Mouse (Mus musculus) limb, embryonic 11.5 days (tissue): ENCODE measurements around the gene Foxk2. TPM values are rescaled to one million over a fixed set of nuclear protein-coding genes. Genes with fewer than 3 reads are reported as not detected.
A peak's percentile ranks its signal among the peaks of the same experiment; 100 is the strongest.

Experiments used
- ATAC-seq: fragments of 200-750 bp; cut with Nextera tagmentation; 2 replicates; pipeline ENCODE4 v1.8.0; 2017; ENCODE audit warnings: low read depth; ENCODE audit not compliant: insufficient number of reproducible peaks, low FRiP score, low TSS enrichment
- DNase-seq: peaks from one replicate; pipeline ENCODE4 v3.0.0-alpha.2; 2015; ENCODE audit warnings: low spot score
- H3K27ac ChIP-seq: fragments of 300-500 bp; sonication (generic); replicated peaks from 2 replicates; pipeline ENCODE4 v1.5.1; 2014; ENCODE audit warnings: low read depth, mild to moderate bottlenecking, low read length
- H3K27me3 ChIP-seq: fragments of 300-500 bp; sonication (generic); 2 replicates; pipeline ENCODE4 v1.6.1; 2014; ENCODE audit warnings: mild to moderate bottlenecking, low read length, mixed read lengths; ENCODE audit not compliant: control insufficient read depth, insufficient read depth
- H3K36me3 ChIP-seq: fragments of 300-500 bp; sonication (generic); 2 replicates; pipeline ENCODE4 v1.6.1; 2014; ENCODE audit warnings: mild to moderate bottlenecking, low read length, moderate library complexity, mixed read lengths; ENCODE audit not compliant: control insufficient read depth, insufficient read depth
- H3K4me1 ChIP-seq: fragments of 300-500 bp; sonication (generic); 2 replicates; pipeline ENCODE4 v1.6.1; 2014; ENCODE audit warnings: low read length, mixed read lengths; ENCODE audit not compliant: control insufficient read depth, insufficient read depth
- H3K4me2 ChIP-seq: fragments of 300-500 bp; sonication (generic); 2 replicates; pipeline ENCODE4 v1.6.1; 2014; ENCODE audit warnings: low read depth, mild to moderate bottlenecking, moderate library complexity; ENCODE audit not compliant: severe bottlenecking
- H3K4me3 ChIP-seq: fragments of 300-500 bp; sonication (generic); 2 replicates; pipeline ENCODE4 v1.5.1; 2014; ENCODE audit warnings: low read depth, low read length
- H3K9ac ChIP-seq: fragments of 300-500 bp; sonication (generic); 2 replicates; pipeline ENCODE4 v1.6.1; 2014; ENCODE audit warnings: mild to moderate bottlenecking, low read length
- H3K9me3 ChIP-seq: fragments of 300-500 bp; sonication (generic); 2 replicates; pipeline ENCODE4 v1.6.1; 2016; ENCODE audit warnings: low read length; ENCODE audit not compliant: control insufficient read depth
- WGBS: fragments of 180-500 bp; shearing (Covaris S2); extraction: QIAGEN DNeasy Blood & Tissue Kit; methylation state at CpG from one replicate; pipeline ENCODE4 v1.1.7; 2014; 5-methylcytosine and 5-hydroxymethylcytosine counted together
- polyA plus RNA-seq: library from polyadenylated mRNA; unstranded; fragments of >200 nt; fragmentation: Nextera tagmentation; extraction: Ambion mirVana; gene quantifications from 2 replicates; pipeline ENCODE4 v1.2.1, GENCODE M21; 2014

Gene Foxk2
- polyA plus RNA-seq, 1 experiment from 2014 or later: 13.6 TPM

DNA sequence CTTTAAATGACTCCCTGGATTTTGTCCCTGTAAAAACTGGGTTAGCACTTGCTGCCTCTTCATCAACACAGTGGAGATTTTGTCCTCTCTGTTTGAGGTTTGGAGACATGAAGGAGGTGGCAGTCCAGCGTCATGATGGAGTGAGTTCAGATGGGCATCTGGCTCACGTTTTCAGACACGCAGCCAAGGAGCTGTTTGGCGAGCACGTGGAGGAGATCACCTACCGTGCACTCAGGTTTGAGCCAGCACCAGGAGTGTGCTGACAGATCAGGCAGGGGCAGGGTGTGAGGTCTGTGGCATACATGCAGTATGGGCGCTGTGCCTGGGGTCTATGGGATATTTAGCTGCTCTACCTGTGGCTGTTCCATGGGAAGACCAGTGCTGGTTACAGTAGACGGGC, 9.6 kb upstream of the Foxk2 start:
- Histone ChIP-seq H3K9me3 (no peaks in the 10 kb centered on the region), H3K36me3 (peaks cover 51% of the 10 kb centered on the region), H3K9ac (no peak overlapping the region), H3K4me2 (no peak overlapping the region), H3K27ac (no peak overlapping the region), H3K4me1 (no peaks in the 10 kb centered on the region), H3K4me3 (no peak overlapping the region), H3K27me3 (no peaks in the 10 kb centered on the region)
- DNase-seq (no peak), ATAC-seq (no peak)
- 89% methylated on average over 8 of the region's 8 CpGs for WGBS

DNA sequence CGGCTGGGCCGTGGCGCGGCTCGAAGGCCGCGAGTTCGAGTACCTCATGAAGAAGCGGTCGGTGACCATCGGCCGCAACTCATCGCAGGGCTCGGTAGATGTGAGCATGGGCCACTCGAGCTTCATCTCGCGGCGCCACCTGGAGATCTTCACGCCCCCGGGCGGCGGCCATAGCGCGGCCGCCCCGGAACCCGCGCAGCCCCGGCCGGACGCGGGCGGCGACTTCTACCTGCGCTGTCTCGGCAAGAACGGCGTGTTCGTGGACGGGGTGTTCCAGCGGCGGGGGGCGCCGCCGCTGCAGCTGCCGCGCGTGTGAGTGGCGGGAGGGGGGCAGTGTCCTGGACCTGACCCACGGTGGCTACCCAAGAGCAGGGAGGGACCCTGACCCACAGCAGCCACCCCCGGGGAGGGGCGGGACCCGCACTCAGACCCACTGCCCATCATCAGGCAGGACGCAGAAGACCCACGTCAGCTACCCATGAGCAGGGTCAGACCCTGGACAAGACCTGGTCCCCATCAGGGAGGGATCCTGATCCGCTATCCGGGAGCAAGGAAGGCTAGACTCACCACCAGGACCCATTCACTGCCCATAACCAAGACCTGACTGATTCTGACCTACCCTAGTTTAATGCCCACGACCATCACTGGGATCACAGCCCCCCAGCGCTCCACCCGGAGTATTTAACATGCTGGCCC, 569 bp downstream of the Foxk2 start:
- Histone ChIP-seq H3K27me3 (no peaks in the 10 kb centered on the region), H3K4me3 (peak overlapping the region; percentile 98), H3K4me2 (peak overlapping the region; percentile 73), H3K9ac (peak overlapping the region; percentile 96), H3K4me1 (peaks cover 2% of the 10 kb centered on the region; the same call in 1 of the 2 replicates), H3K36me3 (peaks cover 5% of the 10 kb centered on the region; the same call in 1 of the 2 replicates), H3K9me3 (no peaks in the 10 kb centered on the region), H3K27ac (peak overlapping the region; percentile 59; the same call in 1 of the 2 replicates)
- DNase-seq (peak; percentile 52), ATAC-seq (0 out of 2 replicates have a peak, but pooled peaks have one; percentile 42)
- under 1% methylated on average over 57 of the region's 60 CpGs for WGBS

DNA sequence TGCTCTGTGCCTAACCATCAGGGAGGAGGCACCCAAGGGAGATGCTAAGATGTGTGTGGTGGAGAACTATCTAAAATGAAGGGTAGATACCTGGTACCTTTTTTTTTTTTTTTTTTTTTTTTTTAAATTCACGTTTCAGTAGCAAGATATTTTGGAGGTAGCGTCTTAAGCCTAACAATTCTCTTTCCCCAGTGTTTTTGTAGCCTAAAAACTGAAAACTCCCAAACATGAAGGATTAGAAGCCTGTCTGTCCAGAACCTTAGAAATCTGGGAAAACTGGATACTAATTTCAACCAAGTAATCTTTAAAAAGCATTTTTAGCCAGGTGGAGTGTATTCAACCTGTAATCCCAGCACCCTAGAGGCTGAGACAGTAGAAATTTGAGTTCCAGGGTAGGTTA, 1.3 kb downstream of the Foxk2 start:
- Histone ChIP-seq H3K4me2 (peak overlapping the region; percentile 73), H3K4me1 (peaks cover 2% of the 10 kb centered on the region; the same call in 1 of the 2 replicates), H3K27me3 (no peaks in the 10 kb centered on the region), H3K4me3 (peak overlapping the region; percentile 98), H3K9me3 (no peaks in the 10 kb centered on the region), H3K9ac (peak overlapping the region; percentile 96), H3K36me3 (peaks cover 5% of the 10 kb centered on the region; the same call in 1 of the 2 replicates), H3K27ac (no peak overlapping the region)
- 52% methylated on average over 2 of the region's 2 CpGs for WGBS
- ATAC-seq (no peak), DNase-seq (no peak)

DNA sequence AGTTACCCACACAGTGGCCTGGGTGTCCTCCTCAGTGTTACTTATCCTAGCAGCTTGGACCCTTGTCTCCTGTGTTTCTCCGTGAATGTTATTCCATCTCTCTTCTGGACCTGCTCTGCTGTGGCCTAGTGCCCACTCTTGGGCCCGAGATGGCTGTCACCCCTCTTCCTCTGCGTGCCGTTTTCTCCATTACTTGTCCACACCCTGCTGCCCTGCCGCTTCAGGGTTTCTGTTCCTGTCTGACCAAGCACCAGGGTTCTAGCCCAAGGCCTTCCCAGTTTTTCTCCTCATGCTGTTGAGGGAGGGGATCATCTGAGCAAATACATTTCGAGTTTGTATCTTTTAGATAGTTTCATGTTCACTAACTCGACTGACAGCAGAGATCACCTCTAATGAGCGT, 17.7 kb downstream of the Foxk2 start:
- Histone ChIP-seq H3K9me3 (no peaks in the 10 kb centered on the region), H3K4me3 (no peak overlapping the region), H3K4me2 (no peak overlapping the region), H3K27ac (no peak overlapping the region), H3K36me3 (0 out of 2 replicates have a peak, but pooled peaks cover 2% of the 10 kb centered on the region), H3K9ac (no peak overlapping the region), H3K4me1 (no peaks in the 10 kb centered on the region), H3K27me3 (no peaks in the 10 kb centered on the region)
- 92% methylated on average over 8 of the region's 8 CpGs for WGBS
- DNase-seq: no peak
- ATAC-seq: no peak

DNA sequence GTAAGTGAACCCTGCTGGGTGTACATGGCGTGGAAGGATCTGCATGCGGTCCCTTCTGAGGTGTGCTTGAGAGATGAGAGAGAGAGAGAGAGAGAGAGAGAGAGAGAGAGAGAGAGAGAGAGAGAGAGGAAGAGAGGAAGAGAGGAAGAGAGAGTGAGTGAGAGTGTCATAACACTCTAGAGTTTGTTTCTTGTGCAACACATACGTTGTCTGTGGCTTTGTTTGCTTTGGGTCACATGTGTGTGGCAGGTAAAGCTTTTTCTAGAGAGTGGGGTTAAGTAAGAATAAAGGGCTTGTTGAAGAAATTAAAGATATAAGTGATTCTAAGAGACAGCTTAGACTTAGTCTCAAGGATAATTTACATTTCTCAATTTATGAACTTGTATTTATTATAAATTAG, 18.2 kb downstream of the Foxk2 start:
- Histone ChIP-seq H3K27ac (no peak overlapping the region), H3K4me3 (no peak overlapping the region), H3K9me3 (no peaks in the 10 kb centered on the region), H3K36me3 (0 out of 2 replicates have a peak, but pooled peaks cover 2% of the 10 kb centered on the region), H3K4me1 (no peaks in the 10 kb centered on the region), H3K27me3 (no peaks in the 10 kb centered on the region), H3K9ac (no peak overlapping the region), H3K4me2 (no peak overlapping the region)
- 94% methylated on average over 3 of the region's 3 CpGs for WGBS
- ATAC-seq (no peak), DNase-seq (no peak)

DNA sequence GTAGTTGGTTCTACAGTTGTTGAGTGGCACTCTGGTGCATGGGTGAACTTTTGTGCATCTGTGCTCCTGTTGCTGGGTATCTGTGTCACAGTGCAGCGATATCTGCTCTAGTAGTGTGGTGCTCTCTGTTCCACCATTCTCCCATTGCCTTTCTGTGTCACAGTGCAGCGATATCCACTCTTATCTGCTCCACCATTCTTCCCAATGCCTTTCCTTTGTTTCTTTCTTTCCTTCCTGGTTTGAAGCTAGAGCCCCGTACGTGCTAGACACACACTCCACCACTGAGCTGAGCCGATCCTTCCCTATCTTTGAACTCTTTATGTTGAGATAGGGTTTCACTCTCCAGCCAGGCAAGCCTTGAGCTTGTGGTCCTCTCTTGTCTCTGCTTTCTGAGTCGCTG, 23.1 kb downstream of the Foxk2 start:
- Histone ChIP-seq H3K4me2 (no peak overlapping the region), H3K36me3 (peaks cover 15% of the 10 kb centered on the region), H3K27ac (no peak overlapping the region), H3K4me3 (no peak overlapping the region), H3K27me3 (no peaks in the 10 kb centered on the region), H3K9ac (no peak overlapping the region), H3K9me3 (no peaks in the 10 kb centered on the region), H3K4me1 (no peaks in the 10 kb centered on the region)
- no peak for ATAC-seq
- DNase-seq: no peak
- WGBS: 83% methylated on average over 6 of the region's 6 CpGs

DNA sequence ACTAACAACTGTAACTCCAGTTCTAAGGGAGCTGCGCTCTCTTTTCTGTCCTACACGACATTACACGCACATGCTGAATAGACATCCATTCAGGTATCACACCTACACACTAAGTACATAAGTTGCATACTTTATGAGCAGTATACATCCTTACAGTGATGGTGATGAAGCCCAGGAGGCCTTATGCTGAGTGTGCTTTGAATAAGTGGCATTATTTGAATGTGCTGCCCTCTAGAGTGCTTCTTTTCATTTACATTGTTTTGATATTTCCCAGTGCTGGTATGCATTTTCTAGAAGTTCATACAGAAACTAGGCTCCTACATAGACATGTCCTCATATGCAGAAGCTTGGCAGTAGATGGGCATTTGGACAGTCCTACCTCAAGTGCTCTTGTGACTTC, 30.1 kb downstream of the Foxk2 start:
- no peak for ATAC-seq
- no peaks in the 10 kb centered on the region for H3K4me1 ChIP-seq
- WGBS: 91% methylated on average over 3 of the region's 3 CpGs
- DNase-seq: no peak
- no peak overlapping the region for H3K9ac ChIP-seq
- H3K9me3 ChIP-seq: no peaks in the 10 kb centered on the region
- H3K27ac ChIP-seq: no peak overlapping the region
- no peak overlapping the region for H3K4me2 ChIP-seq
- H3K27me3 ChIP-seq: no peaks in the 10 kb centered on the region
- H3K36me3 ChIP-seq: peaks cover 27% of the 10 kb centered on the region
- no peak overlapping the region for H3K4me3 ChIP-seq

DNA sequence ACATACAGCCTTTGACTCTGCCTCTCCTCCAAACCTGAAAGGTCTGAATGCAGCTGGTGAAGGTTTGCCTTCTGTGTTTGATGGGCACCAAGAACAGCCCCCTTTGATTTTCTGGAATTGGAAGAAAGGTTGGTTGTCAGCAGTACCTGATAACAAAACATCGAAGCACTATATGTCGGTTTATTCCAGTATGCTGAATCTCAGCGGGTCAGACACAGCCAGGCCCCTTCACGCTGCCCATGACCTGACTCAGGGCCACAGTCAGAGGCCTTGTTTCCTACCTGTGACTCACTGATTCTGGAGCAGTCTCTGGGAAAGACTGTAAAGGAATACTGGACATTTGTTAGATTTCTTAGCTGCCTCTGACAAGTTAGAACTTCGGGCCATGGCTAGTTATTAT, 35.0 kb downstream of the Foxk2 start:
- ATAC-seq (no peak), DNase-seq (no peak)
- WGBS: 95% methylated on average over 5 of the region's 5 CpGs
- H3K9me3 ChIP-seq: no peaks in the 10 kb centered on the region
- peaks cover 22% of the 10 kb centered on the region for H3K36me3 ChIP-seq
- no peak overlapping the region for H3K4me2 ChIP-seq
- no peaks in the 10 kb centered on the region for H3K4me1 ChIP-seq
- no peaks in the 10 kb centered on the region for H3K27me3 ChIP-seq
- H3K4me3 ChIP-seq: no peak overlapping the region
- H3K9ac ChIP-seq: no peak overlapping the region
- no peak overlapping the region for H3K27ac ChIP-seq

DNA sequence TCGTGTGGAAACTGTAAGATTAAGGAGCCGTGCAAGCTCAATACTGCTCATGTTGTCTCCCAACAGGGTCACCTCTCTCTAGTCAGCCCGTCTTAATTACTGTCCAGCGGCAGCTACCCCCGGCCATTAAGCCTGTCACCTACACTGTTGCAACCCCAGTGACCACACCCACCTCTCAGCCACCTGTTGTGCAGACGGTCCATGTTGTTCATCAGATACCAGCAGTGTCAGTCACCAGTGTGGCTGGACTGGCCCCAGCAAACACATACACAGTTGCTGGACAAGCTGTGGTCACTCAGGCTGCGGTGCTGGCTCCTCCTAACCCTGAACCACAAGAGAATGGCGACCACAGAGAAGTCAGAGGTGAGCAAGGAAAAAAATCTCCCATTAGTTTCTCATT, 38.7 kb downstream of the Foxk2 start:
- no peak overlapping the region for H3K9ac ChIP-seq
- DNase-seq (no peak), ATAC-seq (no peak)
- H3K36me3 ChIP-seq: peaks cover 29% of the 10 kb centered on the region
- H3K27me3 ChIP-seq: no peaks in the 10 kb centered on the region
- whole genome bisulfite sequencing: 93% methylated on average over 8 of the region's 8 CpGs
- H3K9me3 ChIP-seq: no peaks in the 10 kb centered on the region
- no peaks in the 10 kb centered on the region for H3K4me1 ChIP-seq
- no peak overlapping the region for H3K4me2 ChIP-seq
- no peak overlapping the region for H3K27ac ChIP-seq
- no peak overlapping the region for H3K4me3 ChIP-seq
